Comparison of ENCODE assay signal across 8 mouse cellular contexts in genomic region chr4:32889246-32889645, GRCm38 (mm10).
DNase-seq lines count a peak whose midpoint lies in the region; ATAC-seq and TF ChIP-seq lines count a peak whose summit lies in the region.

No protein-coding gene starts in this region.

- TF ChIP-seq POLR2A in thymus, adult 2 months (IDR thresholded peaks at IDR 0.05; ENCODE audit: control insufficient read depth, extremely low read depth, insufficient read depth, low read length, poor library complexity): no peak

- no peaks in the 10 kb centered on the region for H3K36me3 ChIP-seq in thymus, adult 2 months (ENCODE audit: control insufficient read depth, insufficient read depth, low read length)
- no peaks in the 10 kb centered on the region for H3K36me3 ChIP-seq in intestine, postnatal 0 days (ENCODE audit: control insufficient read depth, insufficient read depth)
- no peaks in the 10 kb centered on the region for H3K36me3 ChIP-seq in limb, embryonic 15.5 days

- H3K9ac ChIP-seq in intestine, postnatal 0 days (ENCODE audit: low read depth, low read length): no peak overlapping the region
- H3K9ac ChIP-seq in limb, embryonic 15.5 days: no peak overlapping the region

- H3K4me2 ChIP-seq in intestine, postnatal 0 days (replicated peaks; ENCODE audit: low read depth): no peak overlapping the region
- no peak overlapping the region for H3K4me2 ChIP-seq in limb, embryonic 15.5 days

- H3K27ac ChIP-seq in thymus, adult 2 months (ENCODE audit: control insufficient read depth, insufficient read depth, low read length): peak overlapping the region; percentile 16; the same call in 1 of the 2 replicates
- peak overlapping the region; percentile 28; the same call in 1 of the 2 replicates for H3K27ac ChIP-seq in intestine, postnatal 0 days (ENCODE audit: low read depth, low read length)
- no peak overlapping the region for H3K27ac ChIP-seq in limb, embryonic 15.5 days

- H3K27me3 ChIP-seq in thymus, adult 2 months (ENCODE audit: control insufficient read depth, insufficient read depth, low read length): no peaks in the 10 kb centered on the region
- no peaks in the 10 kb centered on the region for H3K27me3 ChIP-seq in intestine, postnatal 0 days (replicated peaks; ENCODE audit: control insufficient read depth, insufficient read depth, low read length)
- no peaks in the 10 kb centered on the region for H3K27me3 ChIP-seq in limb, embryonic 15.5 days

- peak overlapping the region; percentile 16 for H3K4me3 ChIP-seq in thymus, adult 2 months (ENCODE audit: control insufficient read depth, insufficient read depth, low read length)
- H3K4me3 ChIP-seq in intestine, postnatal 0 days (ENCODE audit: low read depth, low read length): no peak overlapping the region
- H3K4me3 ChIP-seq in limb, embryonic 15.5 days: no peak overlapping the region

- no peak for TF ChIP-seq CTCF in thymus, adult 2 months (IDR thresholded peaks at IDR 0.05; ENCODE audit: borderline replicate concordance, control insufficient read depth, extremely low read depth, insufficient read depth, low read length, poor library complexity)
- TF ChIP-seq CTCF in intestine, postnatal 0 days (IDR thresholded peaks at IDR 0.05; ENCODE audit: low read depth): no peak

- 9% methylated on average over 11 of the region's 11 CpGs for WGBS in thymus, adult 2 months
- 42% methylated on average over 11 of the region's 11 CpGs for WGBS in intestine, postnatal 0 days
- 57% methylated on average over 11 of the region's 11 CpGs for WGBS in limb, embryonic 15.5 days

- peak; percentile 33 for DNase-seq in thymus, adult 2 months
- no peak for DNase-seq in thymus, postnatal 0 days (ENCODE audit: low spot score)
- DNase-seq in heart, adult 9 months (ENCODE audit: low spot score in 2 of 2): peak; percentile 77 to 81
- DNase-seq in ovary, postnatal 14 days (ENCODE audit: low spot score): peak; percentile 39
- DNase-seq in adipocyte (ENCODE audit: low spot score): no peak

- H3K4me1 ChIP-seq in thymus, adult 2 months (replicated peaks; ENCODE audit: control insufficient read depth, insufficient read depth, low read length): peaks cover 13% of the 10 kb centered on the region
- H3K4me1 ChIP-seq in intestine, postnatal 0 days (replicated peaks; ENCODE audit: control insufficient read depth, insufficient read depth, low read length): no peaks in the 10 kb centered on the region
- peaks cover 8% of the 10 kb centered on the region; the same call in 1 of the 2 replicates for H3K4me1 ChIP-seq in limb, embryonic 15.5 days

- no peaks in the 10 kb centered on the region for H3K9me3 ChIP-seq in intestine, postnatal 0 days (ENCODE audit: control insufficient read depth)
- H3K9me3 ChIP-seq in limb, embryonic 15.5 days: no peaks in the 10 kb centered on the region

- ATAC-seq in common myeloid progenitor, adult 5-6 weeks (replicated peaks; ENCODE audit: low read depth, poor library complexity, severe bottlenecking): peak; percentile 59
- no peak for ATAC-seq in intestine, postnatal 0 days
- peak; percentile 49; the same call in 1 of the 2 replicates for ATAC-seq in limb, embryonic 15.5 days (ENCODE audit: insufficient number of reproducible peaks, low FRiP score, low TSS enrichment, low read depth)

Comparison
In these comparisons a context has a peak if more than half of its experiments do, and no peak if none do; other contexts are left out.
1. DNase-seq: peak in thymus, adult 2 months (single experiment), heart, adult 9 months (2 of 2) and ovary, postnatal 14 days (single experiment); none in thymus, postnatal 0 days (single experiment) and adipocyte (single experiment).